Mouse (Mus musculus): ENCODE results near the gene Gm29776. TPM values are rescaled to one million over a fixed set of nuclear protein-coding genes. Genes with fewer than 3 reads are reported as not detected.

Gene Gm29776
- total and polyA plus RNA-seq, 2 experiments from 2014 or later, result 0.11 TPM; not detected in 1

DNA sequence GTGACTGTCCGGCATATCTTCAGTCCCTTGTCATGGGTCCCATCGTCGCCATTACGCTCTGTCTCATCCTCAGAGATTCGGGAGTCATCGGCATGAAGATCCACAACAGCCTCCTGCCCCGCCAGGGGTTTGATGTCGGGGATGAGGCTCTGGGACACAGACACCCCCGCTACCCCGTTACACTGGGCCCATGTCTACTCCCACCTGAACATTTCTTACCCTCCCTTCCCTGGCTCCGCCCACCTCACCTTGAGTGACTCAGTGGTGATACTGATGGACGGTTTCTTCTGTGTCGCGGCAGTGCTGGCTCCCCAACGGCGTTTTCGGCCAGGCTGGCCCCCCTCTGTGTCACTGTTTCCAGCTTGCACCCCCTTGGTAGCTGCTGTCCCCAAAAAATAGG, 52.2 kb downstream of the Gm29776 start:
- TF ChIP-seq CTCF (IDR thresholded peaks at IDR 0.05; ENCODE audit: low read depth), result no peak
- no peak for TF ChIP-seq EP300 (IDR thresholded peaks at IDR 0.05; ENCODE audit: low read depth)
- 90% methylated on average over 17 of the region's 17 CpGs for WGBS
- H3K4me2 ChIP-seq (ENCODE audit: low read depth, low read length), result no peak overlapping the region
- ATAC-seq (ENCODE audit: insufficient read depth, low read depth) (no peak), DNase-seq (ENCODE audit: low spot score) (no peak)
- H3K27me3 ChIP-seq (ENCODE audit: control insufficient read depth, insufficient read depth, low read length), result no peaks in the 10 kb centered on the region
- no peaks in the 10 kb centered on the region for H3K4me1 ChIP-seq (ENCODE audit: control insufficient read depth, insufficient read depth)
- H3K4me3 ChIP-seq (ENCODE audit: low read depth, low read length), result no peak overlapping the region
- no peaks in the 10 kb centered on the region for H3K9me3 ChIP-seq (replicated peaks; ENCODE audit: control insufficient read depth, low read length)
- no peak overlapping the region for H3K9ac ChIP-seq (replicated peaks; ENCODE audit: low read depth, low read length)
- H3K27ac ChIP-seq (ENCODE audit: low read depth), result no peak overlapping the region
- H3K36me3 ChIP-seq (replicated peaks; ENCODE audit: control insufficient read depth, insufficient read depth, low read length), result peaks cover 90% of the 10 kb centered on the region

DNA sequence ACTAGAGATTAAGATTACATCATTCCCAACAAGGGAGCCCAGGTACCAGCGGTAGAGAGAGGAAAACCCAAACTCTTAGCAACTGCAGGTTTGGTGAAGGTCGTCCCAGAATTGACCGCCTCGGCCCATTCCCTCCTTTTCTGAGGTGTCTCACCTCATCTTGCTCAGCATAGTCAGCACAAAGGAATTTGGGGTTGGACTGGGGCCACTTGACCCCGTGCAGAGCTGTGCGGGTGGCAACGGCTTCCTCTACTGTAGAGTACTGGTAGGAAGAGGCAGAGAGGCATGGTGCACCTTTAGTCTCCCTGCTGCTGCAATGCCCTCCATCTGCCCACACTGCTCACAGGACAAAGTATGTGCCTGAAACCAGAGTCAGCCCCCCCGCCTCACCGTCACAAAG, 54.3 kb downstream of the Gm29776 start:
- Histone ChIP-seq H3K4me1 (ENCODE audit: control insufficient read depth, insufficient read depth) (no peaks in the 10 kb centered on the region), H3K4me3 (ENCODE audit: low read depth, low read length) (no peak overlapping the region), H3K27me3 (ENCODE audit: control insufficient read depth, insufficient read depth, low read length) (no peaks in the 10 kb centered on the region), H3K36me3 (replicated peaks; ENCODE audit: control insufficient read depth, insufficient read depth, low read length) (peaks cover 72% of the 10 kb centered on the region), H3K9ac (replicated peaks; ENCODE audit: low read depth, low read length) (no peak overlapping the region), H3K9me3 (replicated peaks; ENCODE audit: control insufficient read depth, low read length) (no peaks in the 10 kb centered on the region), H3K4me2 (ENCODE audit: low read depth, low read length) (no peak overlapping the region), H3K27ac (ENCODE audit: low read depth) (no peak overlapping the region)
- TF ChIP-seq CTCF (IDR thresholded peaks at IDR 0.05; ENCODE audit: low read depth) (no peak), EP300 (IDR thresholded peaks at IDR 0.05; ENCODE audit: low read depth) (no peak)
- DNase-seq (ENCODE audit: low spot score) (no peak), ATAC-seq (ENCODE audit: insufficient read depth, low read depth) (no peak)
- 68% methylated on average over 9 of the region's 9 CpGs for WGBS

DNA sequence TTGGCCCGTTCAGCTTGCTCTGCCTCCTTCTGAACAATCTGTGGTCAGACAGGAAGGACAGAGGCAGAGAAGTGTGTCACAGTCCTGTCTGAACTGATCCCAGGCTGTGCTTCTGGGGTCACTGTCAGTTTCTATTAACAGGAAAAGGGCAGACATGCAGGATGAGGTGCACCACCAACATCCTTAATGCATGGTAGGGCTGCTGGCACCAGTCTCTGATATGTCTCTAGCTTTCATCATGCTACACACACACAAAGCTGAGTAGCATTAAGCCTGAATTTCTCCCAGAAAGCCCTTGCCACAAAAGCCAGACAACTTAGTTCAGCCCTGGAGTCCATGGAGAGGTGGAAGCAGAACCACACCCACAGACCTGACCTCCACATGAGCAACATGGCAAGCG, 55.6 kb downstream of the Gm29776 start:
- H3K9ac ChIP-seq (replicated peaks; ENCODE audit: low read depth, low read length), result no peak overlapping the region
- H3K27ac ChIP-seq (ENCODE audit: low read depth), result no peak overlapping the region
- 83% methylated on average over 2 of the region's 2 CpGs for WGBS
- ATAC-seq (ENCODE audit: insufficient read depth, low read depth) (no peak), DNase-seq (ENCODE audit: low spot score) (no peak)
- H3K4me3 ChIP-seq (ENCODE audit: low read depth, low read length), result no peak overlapping the region
- no peak overlapping the region for H3K4me2 ChIP-seq (ENCODE audit: low read depth, low read length)
- no peaks in the 10 kb centered on the region for H3K9me3 ChIP-seq (replicated peaks; ENCODE audit: control insufficient read depth, low read length)
- TF ChIP-seq EP300 (IDR thresholded peaks at IDR 0.05; ENCODE audit: low read depth) (no peak), CTCF (IDR thresholded peaks at IDR 0.05; ENCODE audit: low read depth) (no peak)
- peaks cover 60% of the 10 kb centered on the region for H3K36me3 ChIP-seq (replicated peaks; ENCODE audit: control insufficient read depth, insufficient read depth, low read length)
- H3K27me3 ChIP-seq (ENCODE audit: control insufficient read depth, insufficient read depth, low read length), result no peaks in the 10 kb centered on the region
- no peaks in the 10 kb centered on the region for H3K4me1 ChIP-seq (ENCODE audit: control insufficient read depth, insufficient read depth)

Small RNA genes within 50 kb of the gene (microRNA-seq; reads per million reads assigned to microRNA genes)
- gene Mir6948, result not detected

Other genes starting within 250 kb of the Gm29776 start
- gene Lrp10, start 234.7 kb downstream of the Gm29776 start, total RNA-seq (2014; rRNA removed; ENCODE audit: low replicate concordance), result 81.5 and 110 TPM in 2 replicates
- gene Lrp10, start 234.7 kb downstream of the Gm29776 start, polyA plus RNA-seq (2015; fragmentation: Nextera tagmentation; extraction: Ambion mirVana), result 47.8 and 54.4 TPM in 2 replicates
- gene Rem2, start 222.7 kb downstream of the Gm29776 start, total RNA-seq (2014; rRNA removed; ENCODE audit: low replicate concordance), result 0.77 TPM in 1 of 2 replicates, not detected in the other
- gene Rem2, start 222.7 kb downstream of the Gm29776 start, polyA plus RNA-seq (2015; fragmentation: Nextera tagmentation; extraction: Ambion mirVana), result 0.15 and 0.27 TPM in 2 replicates
- 35.0 and 42.0 TPM in 2 replicates for gene Prmt5, start 181.3 kb downstream of the Gm29776 start, total RNA-seq (2014; rRNA removed; ENCODE audit: low replicate concordance)
- 30.6 and 31.6 TPM in 2 replicates for gene Prmt5, start 181.3 kb downstream of the Gm29776 start, polyA plus RNA-seq (2015; fragmentation: Nextera tagmentation; extraction: Ambion mirVana)
- gene Haus4, start 144.2 kb downstream of the Gm29776 start, total RNA-seq (2014; rRNA removed; ENCODE audit: low replicate concordance), result 84.6 and 109 TPM in 2 replicates
- gene Haus4, start 144.2 kb downstream of the Gm29776 start, polyA plus RNA-seq (2015; fragmentation: Nextera tagmentation; extraction: Ambion mirVana), result 26.3 and 27.0 TPM in 2 replicates
- 24.8 and 32.5 TPM in 2 replicates for gene Ajuba, start 121.3 kb downstream of the Gm29776 start, total RNA-seq (2014; rRNA removed; ENCODE audit: low replicate concordance)
- 9.9 and 11.3 TPM in 2 replicates for gene Ajuba, start 121.3 kb downstream of the Gm29776 start, polyA plus RNA-seq (2015; fragmentation: Nextera tagmentation; extraction: Ambion mirVana)
- 5.3 and 12.4 TPM in 2 replicates for gene 4931414P19Rik, start 92.8 kb downstream of the Gm29776 start, total RNA-seq (2014; rRNA removed; ENCODE audit: low replicate concordance)
- gene 4931414P19Rik, start 92.8 kb downstream of the Gm29776 start, polyA plus RNA-seq (2015; fragmentation: Nextera tagmentation; extraction: Ambion mirVana), result 3.3 and 4.0 TPM in 2 replicates
- 207 TPM in 2 replicates for gene Psmb5, start 80.8 kb downstream of the Gm29776 start, total RNA-seq (2014; rRNA removed; ENCODE audit: low replicate concordance)
- gene Psmb5, start 80.8 kb downstream of the Gm29776 start, polyA plus RNA-seq (2015; fragmentation: Nextera tagmentation; extraction: Ambion mirVana), result 342 and 350 TPM in 2 replicates
- not detected in 2 replicates for gene Psmb11, start 77.4 kb downstream of the Gm29776 start, total RNA-seq (2014; rRNA removed; ENCODE audit: low replicate concordance)
- not detected in 2 replicates for gene Psmb11, start 77.4 kb downstream of the Gm29776 start, polyA plus RNA-seq (2015; fragmentation: Nextera tagmentation; extraction: Ambion mirVana)
- gene Gm17606, start 57.9 kb downstream of the Gm29776 start, total RNA-seq (2014; rRNA removed; ENCODE audit: low replicate concordance), result not detected in 2 replicates
- gene Gm17606, start 57.9 kb downstream of the Gm29776 start, polyA plus RNA-seq (2015; fragmentation: Nextera tagmentation; extraction: Ambion mirVana), result not detected in 2 replicates
- gene Cdh24, start 57.5 kb downstream of the Gm29776 start, total RNA-seq (2014; rRNA removed; ENCODE audit: low replicate concordance), result 6.2 and 7.0 TPM in 2 replicates
- gene Cdh24, start 57.5 kb downstream of the Gm29776 start, polyA plus RNA-seq (2015; fragmentation: Nextera tagmentation; extraction: Ambion mirVana), result 0.41 and 0.47 TPM in 2 replicates
- 15.4 and 27.8 TPM in 2 replicates for gene 1700123O20Rik, start 12.6 kb downstream of the Gm29776 start, total RNA-seq (2014; rRNA removed; ENCODE audit: low replicate concordance)
- gene 1700123O20Rik, start 12.6 kb downstream of the Gm29776 start, polyA plus RNA-seq (2015; fragmentation: Nextera tagmentation; extraction: Ambion mirVana), result 39.1 and 40.8 TPM in 2 replicates
- 54.8 and 69.7 TPM in 2 replicates for gene Acin1, start 11.9 kb downstream of the Gm29776 start, total RNA-seq (2014; rRNA removed; ENCODE audit: low replicate concordance)
- gene Acin1, start 11.9 kb downstream of the Gm29776 start, polyA plus RNA-seq (2015; fragmentation: Nextera tagmentation; extraction: Ambion mirVana), result 56.0 and 57.5 TPM in 2 replicates
- not detected in 2 replicates for gene Cebpe, start 13.3 kb upstream of the Gm29776 start, total RNA-seq (2014; rRNA removed; ENCODE audit: low replicate concordance)
- not detected in 2 replicates for gene Cebpe, start 13.3 kb upstream of the Gm29776 start, polyA plus RNA-seq (2015; fragmentation: Nextera tagmentation; extraction: Ambion mirVana)
- 3.1 and 3.2 TPM in 2 replicates for gene Slc7a8, start 83.1 kb upstream of the Gm29776 start, total RNA-seq (2014; rRNA removed; ENCODE audit: low replicate concordance)
- gene Slc7a8, start 83.1 kb upstream of the Gm29776 start, polyA plus RNA-seq (2015; fragmentation: Nextera tagmentation; extraction: Ambion mirVana), result 1.2 and 1.3 TPM in 2 replicates
- gene Rnf212b, start 115.3 kb upstream of the Gm29776 start, total RNA-seq (2014; rRNA removed; ENCODE audit: low replicate concordance), result not detected in 2 replicates
- gene Rnf212b, start 115.3 kb upstream of the Gm29776 start, polyA plus RNA-seq (2015; fragmentation: Nextera tagmentation; extraction: Ambion mirVana), result 0.15 TPM in 1 of 2 replicates, not detected in the other
- gene Homez, start 172.1 kb upstream of the Gm29776 start, total RNA-seq (2014; rRNA removed; ENCODE audit: low replicate concordance), result 4.5 and 5.1 TPM in 2 replicates
- 4.3 and 5.4 TPM in 2 replicates for gene Homez, start 172.1 kb upstream of the Gm29776 start, polyA plus RNA-seq (2015; fragmentation: Nextera tagmentation; extraction: Ambion mirVana)
- gene Ppp1r3e, start 178.7 kb upstream of the Gm29776 start, total RNA-seq (2014; rRNA removed; ENCODE audit: low replicate concordance), result 0.08 and 1.3 TPM in 2 replicates
- 0.79 and 1.3 TPM in 2 replicates for gene Ppp1r3e, start 178.7 kb upstream of the Gm29776 start, polyA plus RNA-seq (2015; fragmentation: Nextera tagmentation; extraction: Ambion mirVana)
- gene Bcl2l2, start 184.5 kb upstream of the Gm29776 start, total RNA-seq (2014; rRNA removed; ENCODE audit: low replicate concordance), result 20.6 and 31.1 TPM in 2 replicates
- 2.9 and 3.3 TPM in 2 replicates for gene Bcl2l2, start 184.5 kb upstream of the Gm29776 start, polyA plus RNA-seq (2015; fragmentation: Nextera tagmentation; extraction: Ambion mirVana)
- gene Gm20521, start 184.6 kb upstream of the Gm29776 start, total RNA-seq (2014; rRNA removed; ENCODE audit: low replicate concordance), result not detected in 2 replicates
- 0.18 TPM in 1 of 2 replicates, not detected in the other for gene Gm20521, start 184.6 kb upstream of the Gm29776 start, polyA plus RNA-seq (2015; fragmentation: Nextera tagmentation; extraction: Ambion mirVana)
- gene Pabpn1, start 193.7 kb upstream of the Gm29776 start, total RNA-seq (2014; rRNA removed; ENCODE audit: low replicate concordance), result 27.6 and 44.5 TPM in 2 replicates
- 35.0 and 36.2 TPM in 2 replicates for gene Pabpn1, start 193.7 kb upstream of the Gm29776 start, polyA plus RNA-seq (2015; fragmentation: Nextera tagmentation; extraction: Ambion mirVana)
- gene Slc22a17, start 214.3 kb upstream of the Gm29776 start, total RNA-seq (2014; rRNA removed; ENCODE audit: low replicate concordance), result 46.6 and 46.8 TPM in 2 replicates
- gene Slc22a17, start 214.3 kb upstream of the Gm29776 start, polyA plus RNA-seq (2015; fragmentation: Nextera tagmentation; extraction: Ambion mirVana), result 22.3 and 22.7 TPM in 2 replicates
- gene Efs, start 227.3 kb upstream of the Gm29776 start, total RNA-seq (2014; rRNA removed; ENCODE audit: low replicate concordance), result 12.5 and 22.2 TPM in 2 replicates
- 3.9 and 4.1 TPM in 2 replicates for gene Efs, start 227.3 kb upstream of the Gm29776 start, polyA plus RNA-seq (2015; fragmentation: Nextera tagmentation; extraction: Ambion mirVana)
- gene Il25, start 233.9 kb upstream of the Gm29776 start, total RNA-seq (2014; rRNA removed; ENCODE audit: low replicate concordance), result not detected in 2 replicates
- 0.11 TPM in 1 of 2 replicates, not detected in the other for gene Il25, start 233.9 kb upstream of the Gm29776 start, polyA plus RNA-seq (2015; fragmentation: Nextera tagmentation; extraction: Ambion mirVana)
- gene Cmtm5, start 237.4 kb upstream of the Gm29776 start, total RNA-seq (2014; rRNA removed; ENCODE audit: low replicate concordance), result 3.1 and 8.1 TPM in 2 replicates
- gene Cmtm5, start 237.4 kb upstream of the Gm29776 start, polyA plus RNA-seq (2015; fragmentation: Nextera tagmentation; extraction: Ambion mirVana), result 0.34 and 0.85 TPM in 2 replicates

Measured in heart, postnatal 0 days (tissue).